Comparison of ENCODE assay signal across 8 mouse cellular contexts in genomic region chr8:95888285-95889136, GRCm38 (mm10). TPM values are rescaled to one million over a fixed set of nuclear protein-coding genes. Genes with fewer than 3 reads are reported as not detected.
DNase-seq lines count a peak whose midpoint lies in the region; ATAC-seq and TF ChIP-seq lines count a peak whose summit lies in the region.

Gene Got2, minus strand, starts transcription at chr8:95888547.

- H3K27me3 ChIP-seq in heart, embryonic 10.5 days (ENCODE audit: insufficient read depth, poor library complexity, severe bottlenecking), result no peaks in the 10 kb centered on the region
- no peaks in the 10 kb centered on the region for H3K27me3 ChIP-seq in kidney, embryonic 15.5 days

- peak within 1 kb of the TSS; percentile 56 for H3K27ac ChIP-seq in bone marrow macrophage, adult 2 months (ENCODE audit: insufficient read depth, low read depth, low read length)
- peak within 1 kb of the TSS; percentile 41 for H3K27ac ChIP-seq in embryonic fibroblast, embryonic 13.5 days (ENCODE audit: insufficient read depth, low read length)
- peak within 1 kb of the TSS; percentile 92 for H3K27ac ChIP-seq in heart, embryonic 10.5 days
- H3K27ac ChIP-seq in kidney, embryonic 15.5 days, result peak within 1 kb of the TSS; percentile 84

- peak within 1 kb of the TSS; percentile 75 for H3K4me3 ChIP-seq in bone marrow macrophage, adult 2 months (ENCODE audit: insufficient read depth, low read length)
- H3K4me3 ChIP-seq in embryonic fibroblast, embryonic 13.5 days (ENCODE audit: insufficient read depth, low read length), result peak within 1 kb of the TSS; percentile 85
- peak within 1 kb of the TSS; percentile 80 for H3K4me3 ChIP-seq in heart, embryonic 10.5 days
- peak within 1 kb of the TSS; percentile 97 for H3K4me3 ChIP-seq in kidney, embryonic 15.5 days (replicated peaks)

- peak; percentile 87 for ATAC-seq in kidney, embryonic 15.5 days (replicated peaks; ENCODE audit: low FRiP score)
- ATAC-seq in monocyte, adult 5-6 weeks (replicated peaks; ENCODE audit: insufficient number of reproducible peaks, low FRiP score, low TSS enrichment, poor library complexity, severe bottlenecking), result peak; percentile 95

- peak within 1 kb of the TSS; percentile 75 for H3K4me2 ChIP-seq in kidney, embryonic 15.5 days

- no peaks in the 10 kb centered on the region for H3K36me3 ChIP-seq in heart, embryonic 10.5 days
- H3K36me3 ChIP-seq in kidney, embryonic 15.5 days, result no peaks in the 10 kb centered on the region

- DNase-seq in A20 (ENCODE audit: low read depth, low spot score) (peak; percentile 96), liver (peak; percentile 93)
- peak; percentile 96 for DNase-seq in heart, embryonic 10.5 days (ENCODE audit: low spot score)
- peak; percentile 89 to 97 for DNase-seq in spleen, postnatal 4 days (ENCODE audit: low spot score in 2 of 2)

- TF ChIP-seq CTCF in bone marrow macrophage, adult 2 months (IDR thresholded peaks at IDR 0.05; ENCODE audit: low read depth, low read length), result peak; percentile 69
- TF ChIP-seq CTCF in embryonic fibroblast, embryonic 13.5 days (IDR thresholded peaks at IDR 0.05; ENCODE audit: borderline replicate concordance, insufficient read depth, low read length), result peak; percentile 76

- H3K9ac ChIP-seq in kidney, embryonic 15.5 days, result peak within 1 kb of the TSS; percentile 83

- peaks cover 29% of the 10 kb centered on the region for H3K4me1 ChIP-seq in bone marrow macrophage, adult 2 months (ENCODE audit: control insufficient read depth, insufficient read depth, low read length)
- peaks cover 4% of the 10 kb centered on the region; the same call in 1 of the 2 replicates for H3K4me1 ChIP-seq in embryonic fibroblast, embryonic 13.5 days (ENCODE audit: control insufficient read depth, insufficient read depth, low read length)
- peaks cover 29% of the 10 kb centered on the region for H3K4me1 ChIP-seq in heart, embryonic 10.5 days
- peaks cover 34% of the 10 kb centered on the region for H3K4me1 ChIP-seq in kidney, embryonic 15.5 days

- no peaks in the 10 kb centered on the region for H3K9me3 ChIP-seq in heart, embryonic 10.5 days
- H3K9me3 ChIP-seq in kidney, embryonic 15.5 days (replicated peaks), result no peaks in the 10 kb centered on the region

- 7% methylated on average over 31 of the region's 31 CpGs for WGBS in heart, embryonic 10.5 days
- 8% methylated on average over 30 of the region's 31 CpGs for WGBS in kidney, embryonic 15.5 days

- no peak for TF ChIP-seq POLR2A in bone marrow macrophage, adult 2 months (IDR thresholded peaks at IDR 0.05; ENCODE audit: borderline replicate concordance, low read depth, low read length)
- 0 out of 2 replicates have a peak, but pooled peaks have one; percentile 49 for TF ChIP-seq POLR2A in embryonic fibroblast, embryonic 13.5 days (IDR thresholded peaks at IDR 0.05; ENCODE audit: low read depth, low read length)

RNA-seq across cellular contexts. Expression of gene Got2, which starts in this region (rescaled TPM):
- polyA plus RNA-seq in bone marrow macrophage, adult 2 months (2012; ENCODE audit: insufficient read depth, insufficient read length, missing spikeins), result 56.2 and 66.5 TPM in 2 replicates
- 122 and 144 TPM in 2 replicates for polyA plus RNA-seq in embryonic fibroblast, embryonic 13.5 days (2011; ENCODE audit: insufficient read length, low read depth, missing spikeins)
- polyA plus RNA-seq in heart, embryonic 10.5 days (2016; fragmentation: Nextera tagmentation; extraction: Ambion mirVana), result 244 and 290 TPM in 2 replicates
- polyA plus RNA-seq in kidney, embryonic 15.5 days (2015; fragmentation: Nextera tagmentation; extraction: Ambion mirVana), result 225 and 248 TPM in 2 replicates
- total RNA-seq in monocyte, adult 5-6 weeks (2017), result 31.7 to 47.7 TPM (median 45.7 TPM) in 3 replicates

Comparison
In these comparisons a context has a peak if more than half of its experiments do, and no peak if none do; other contexts are left out.
1. Peak in every context shown above with its lines: DNase-seq, ATAC-seq, H3K4me3 ChIP-seq and H3K27ac ChIP-seq.
2. H3K27ac ChIP-seq: peak in every context shown above with its lines; median percentile 92 in heart, embryonic 10.5 days; 84 in kidney, embryonic 15.5 days; 56 in bone marrow macrophage, adult 2 months; 41 in embryonic fibroblast, embryonic 13.5 days.